Mouse (Mus musculus): ENCODE results near the gene Ctnnbl1.

Ctnnbl1 gene

DNA sequence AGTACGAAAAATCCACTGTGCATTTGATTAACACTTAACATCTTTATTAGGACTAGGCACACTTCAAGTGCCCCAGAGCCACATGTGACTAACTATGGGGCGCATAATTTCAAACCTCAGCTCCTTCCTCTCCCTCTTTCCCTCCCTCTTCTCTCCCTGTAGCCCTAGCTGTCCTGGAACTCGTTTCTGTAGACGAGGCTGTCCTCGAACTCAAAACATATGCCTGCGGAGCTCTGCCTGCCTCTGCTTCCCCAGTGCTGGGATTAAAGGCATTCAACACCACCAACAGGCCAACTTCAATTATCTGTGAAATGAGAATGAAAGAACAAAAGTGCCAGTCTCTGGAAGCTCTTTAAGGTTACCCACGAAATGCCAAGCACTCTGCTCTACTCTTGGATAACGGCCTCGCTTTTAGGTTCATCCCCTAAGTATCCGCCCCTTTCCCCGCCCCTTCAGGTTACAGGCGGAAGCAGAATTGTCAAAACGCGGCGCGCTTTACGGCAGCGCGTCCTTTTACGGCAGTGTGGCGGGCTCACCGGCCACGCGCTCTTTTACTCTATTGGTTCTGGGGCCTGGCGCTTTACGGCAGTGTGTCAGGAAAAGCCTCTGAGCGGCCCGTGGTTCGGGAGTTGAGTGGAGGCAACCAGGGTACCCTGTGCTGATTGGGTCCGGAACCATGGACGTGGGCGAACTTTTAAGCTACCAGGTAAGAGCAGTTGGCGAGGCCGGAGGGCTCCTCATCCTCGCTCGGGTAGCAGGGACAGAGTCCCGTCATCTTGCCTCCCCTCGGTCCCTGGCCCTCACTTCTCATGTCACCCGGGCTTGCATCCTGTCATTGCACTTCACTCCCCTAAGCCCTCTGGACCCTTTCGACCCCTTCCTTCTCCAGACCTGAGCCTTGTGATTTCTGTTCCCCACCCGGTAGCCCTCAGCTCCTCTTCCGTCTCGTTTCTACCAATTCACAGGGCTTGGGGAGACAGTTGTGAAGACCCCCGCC, at the start of gene Ctnnbl1:
TSS of gene Ctnnbl1 (plus strand) at position 548 of the 997 bp plus-strand sequence.
- peak; percentile 62 for DNase-seq (ENCODE audit: extremely low read depth, low read depth, low spot score)

DNA sequence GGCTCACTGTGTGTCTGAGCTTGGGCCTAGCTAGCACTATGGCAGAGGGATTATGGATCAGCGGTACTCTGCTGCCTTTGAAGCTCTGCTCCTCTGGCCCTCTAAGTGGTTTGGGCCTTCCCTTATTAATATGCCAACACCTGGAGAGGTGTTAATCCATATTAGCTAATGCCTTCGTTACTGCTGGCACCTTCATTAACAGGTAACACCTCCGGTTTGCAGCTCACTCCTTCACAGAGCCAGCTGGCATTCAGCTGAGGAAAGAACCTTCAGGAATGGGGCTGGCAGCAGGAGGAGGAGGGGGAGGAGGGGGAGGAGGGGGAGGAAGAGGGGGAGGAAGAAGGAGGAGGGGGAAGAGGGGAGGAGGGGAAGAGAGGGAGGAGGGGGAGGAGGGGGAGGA, 49.7 kb upstream of the Ctnnbl1 start:
- peak; percentile 39 for DNase-seq (ENCODE audit: extremely low read depth, low read depth, low spot score)

DNA sequence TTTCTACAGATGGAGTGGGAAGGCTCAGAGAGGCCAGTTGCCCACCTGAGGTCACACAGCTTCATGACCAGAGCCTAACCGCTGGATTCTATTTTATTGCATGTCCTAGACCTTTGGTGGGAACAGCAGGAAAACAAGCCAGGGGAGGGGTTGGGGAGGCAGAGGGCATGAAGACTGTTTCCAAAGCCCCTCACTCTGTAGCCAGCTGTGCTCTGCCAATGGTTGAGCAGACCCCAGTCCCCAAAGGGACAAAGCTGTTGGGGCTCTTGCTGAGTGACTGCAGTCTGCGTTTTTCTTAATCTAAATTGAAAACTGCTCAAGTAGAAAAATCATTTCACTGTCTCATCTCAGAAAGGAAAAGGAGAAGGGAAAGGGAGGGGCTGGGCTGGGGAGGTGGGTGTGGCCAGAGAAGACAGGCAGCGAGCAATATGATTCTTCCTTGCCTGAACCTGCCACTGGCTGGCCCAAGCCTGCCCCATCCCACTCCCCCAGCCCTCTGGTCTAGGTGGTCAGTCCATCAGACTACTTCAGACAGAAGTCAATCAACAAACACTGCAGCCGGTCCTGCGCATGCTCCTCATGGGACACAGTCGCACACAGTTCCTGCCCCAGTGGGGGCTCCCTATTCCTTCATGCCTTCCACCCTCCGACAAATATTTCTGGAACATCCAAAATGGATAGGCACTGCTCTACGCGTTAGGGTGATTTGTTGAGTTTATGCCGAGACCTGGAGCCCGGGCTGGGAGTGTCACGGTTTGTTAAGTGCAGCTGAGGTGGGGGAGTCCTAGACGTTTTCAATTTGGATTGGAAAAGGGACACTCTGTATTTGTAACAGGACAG, 45.7 kb upstream of the Ctnnbl1 start:
- no peak for DNase-seq (ENCODE audit: extremely low read depth, low read depth, low spot score)

DNA sequence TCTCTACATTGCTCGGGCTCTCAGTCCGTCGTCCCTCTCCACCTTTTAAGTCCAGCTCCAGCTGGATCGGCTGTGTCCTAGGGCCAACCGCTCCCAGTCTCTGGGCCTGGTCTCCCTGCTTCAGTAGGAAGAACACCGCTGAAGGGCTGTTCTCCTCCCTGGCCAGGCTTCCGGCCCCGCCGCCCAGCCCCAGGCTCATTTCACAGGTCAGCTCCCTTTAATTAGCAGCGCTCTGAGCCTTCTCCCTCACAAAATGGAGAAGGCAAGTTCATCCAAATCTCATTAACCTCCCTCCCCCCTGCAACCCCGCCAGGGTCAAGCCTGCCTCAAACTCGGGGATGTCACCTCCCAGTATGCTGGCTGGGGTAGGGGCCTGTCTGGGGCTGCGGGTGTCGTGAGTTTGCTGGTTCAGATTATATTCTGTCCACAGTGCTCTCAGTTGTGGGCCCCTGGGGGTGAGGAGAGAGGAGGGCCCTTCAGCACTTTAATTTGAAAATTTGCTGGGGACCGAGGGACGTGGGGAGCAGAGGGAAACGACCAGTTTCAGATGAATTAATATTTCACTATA, 44.8 kb upstream of the Ctnnbl1 start:
- no peak for DNase-seq (ENCODE audit: extremely low read depth, low read depth, low spot score)

DNA sequence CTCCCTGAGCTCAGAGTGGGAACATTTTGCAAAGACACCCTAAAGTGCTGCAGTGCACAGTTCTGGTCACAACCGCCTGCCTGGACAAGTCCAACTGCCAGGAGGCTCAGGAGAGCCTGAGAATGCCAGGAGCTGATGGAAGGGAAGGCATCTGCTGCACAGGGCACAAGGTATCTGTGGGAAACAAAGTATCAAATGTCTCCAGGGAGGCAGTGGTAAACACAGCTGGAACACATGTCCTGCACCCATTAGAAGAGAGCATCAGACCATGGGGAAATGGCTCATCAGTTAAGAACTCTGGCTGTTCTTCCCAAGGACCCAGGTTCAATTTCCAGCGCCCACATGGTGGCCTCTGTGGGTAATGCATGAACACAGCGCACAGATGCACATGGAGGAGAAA, 43.6 kb upstream of the Ctnnbl1 start:
- DNase-seq (ENCODE audit: extremely low read depth, low read depth, low spot score), result no peak

DNA sequence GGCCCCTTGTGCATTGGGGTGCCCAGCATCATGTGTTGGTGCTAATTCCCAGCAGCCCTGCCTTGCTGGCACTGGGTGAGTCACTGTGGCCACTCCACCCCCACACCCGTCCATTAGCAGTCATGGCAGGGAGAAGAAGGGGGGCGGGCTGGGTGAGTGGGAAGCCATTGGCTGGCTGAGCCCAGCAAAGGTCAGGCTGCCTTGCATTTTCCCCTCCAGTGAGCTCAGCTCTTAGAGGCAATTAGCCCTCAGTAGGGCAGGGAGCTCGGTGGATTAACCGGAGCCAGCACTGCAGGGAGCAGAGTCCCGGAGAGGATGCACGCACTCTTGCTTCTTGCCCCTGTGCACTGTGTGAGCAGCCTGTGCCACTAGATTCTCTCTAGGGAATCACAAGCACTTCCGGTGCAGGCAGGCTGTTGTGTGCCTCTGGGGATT, 40.9 kb upstream of the Ctnnbl1 start:
- DNase-seq (ENCODE audit: extremely low read depth, low read depth, low spot score), result no peak

DNA sequence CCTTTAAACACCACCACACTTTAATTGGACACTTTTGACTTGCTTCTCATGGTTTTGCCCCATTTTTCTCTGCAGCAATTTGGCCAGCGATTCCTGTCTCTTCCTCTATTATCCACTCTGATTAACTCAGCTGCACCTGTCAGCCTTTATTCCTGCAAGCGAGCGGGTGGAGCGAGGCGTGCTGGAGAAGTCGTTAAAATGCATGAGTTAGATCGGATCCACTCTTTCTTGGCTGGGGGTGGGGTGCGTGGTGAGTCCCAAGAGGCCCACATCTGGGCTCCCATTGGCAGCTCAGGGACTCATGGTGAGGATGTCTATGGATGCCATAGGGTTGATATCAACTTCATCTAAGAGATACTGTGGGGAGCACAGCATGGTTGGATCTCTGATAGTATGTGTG, 34.0 kb upstream of the Ctnnbl1 start:
- no peak for DNase-seq (ENCODE audit: extremely low read depth, low read depth, low spot score)

DNA sequence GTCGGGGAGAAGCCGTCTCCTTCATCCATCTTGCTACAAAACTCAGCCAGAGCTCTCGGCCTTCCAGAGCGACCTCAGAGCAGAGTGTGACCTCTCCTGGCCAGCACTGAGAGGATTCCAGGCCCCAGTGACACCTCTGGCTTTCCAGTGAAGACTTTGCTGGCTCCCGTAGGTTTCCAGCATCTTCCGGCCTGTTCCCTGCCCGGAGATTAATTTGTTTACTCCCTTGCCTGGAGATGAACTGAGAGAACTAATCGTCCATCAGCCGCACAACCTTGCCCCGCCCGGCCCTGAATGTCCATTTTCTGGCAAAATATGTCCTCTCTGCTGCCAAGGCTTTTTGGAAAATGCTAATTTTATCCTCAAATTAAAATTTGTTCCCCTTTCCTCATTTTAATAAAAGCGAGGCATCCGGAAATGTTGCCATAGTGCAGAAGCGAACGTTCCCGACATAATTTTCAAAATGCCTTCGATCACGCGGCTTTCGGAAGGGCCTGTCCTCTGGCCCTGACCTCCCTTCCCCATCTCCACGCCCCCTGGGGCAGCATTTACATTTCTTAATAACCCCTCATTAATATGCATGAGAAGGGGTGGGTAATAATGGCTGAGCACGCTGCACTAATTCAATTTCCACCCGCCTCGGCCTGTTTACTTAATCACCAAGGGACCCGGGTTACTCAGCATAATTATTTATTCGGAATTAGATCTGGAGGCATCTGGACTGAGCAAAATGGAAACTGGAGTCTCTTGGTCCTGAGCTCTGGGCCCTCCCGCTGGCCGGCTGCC, 32.0 kb upstream of the Ctnnbl1 start:
- DNase-seq (ENCODE audit: extremely low read depth, low read depth, low spot score), result no peak

DNA sequence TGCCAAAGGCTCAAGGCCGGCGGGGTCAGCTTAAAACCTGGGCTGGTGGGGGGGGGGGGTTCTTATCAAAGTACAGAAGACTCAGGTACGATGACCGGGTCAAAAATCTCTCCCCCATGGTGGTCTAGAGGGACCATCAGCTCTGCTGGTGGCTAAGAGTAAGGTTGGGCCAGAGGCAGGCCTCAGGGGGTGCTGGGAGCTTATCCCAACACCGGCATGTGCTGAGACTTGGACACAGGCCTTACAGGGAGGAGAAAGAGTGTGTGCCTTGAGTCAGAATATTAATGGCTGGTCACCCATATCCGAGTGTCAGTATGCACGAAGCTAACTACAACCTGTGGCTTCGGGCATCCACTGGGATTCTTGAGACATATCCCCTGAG, 31.4 kb upstream of the Ctnnbl1 start:
- no peak for DNase-seq (ENCODE audit: extremely low read depth, low read depth, low spot score)

DNA sequence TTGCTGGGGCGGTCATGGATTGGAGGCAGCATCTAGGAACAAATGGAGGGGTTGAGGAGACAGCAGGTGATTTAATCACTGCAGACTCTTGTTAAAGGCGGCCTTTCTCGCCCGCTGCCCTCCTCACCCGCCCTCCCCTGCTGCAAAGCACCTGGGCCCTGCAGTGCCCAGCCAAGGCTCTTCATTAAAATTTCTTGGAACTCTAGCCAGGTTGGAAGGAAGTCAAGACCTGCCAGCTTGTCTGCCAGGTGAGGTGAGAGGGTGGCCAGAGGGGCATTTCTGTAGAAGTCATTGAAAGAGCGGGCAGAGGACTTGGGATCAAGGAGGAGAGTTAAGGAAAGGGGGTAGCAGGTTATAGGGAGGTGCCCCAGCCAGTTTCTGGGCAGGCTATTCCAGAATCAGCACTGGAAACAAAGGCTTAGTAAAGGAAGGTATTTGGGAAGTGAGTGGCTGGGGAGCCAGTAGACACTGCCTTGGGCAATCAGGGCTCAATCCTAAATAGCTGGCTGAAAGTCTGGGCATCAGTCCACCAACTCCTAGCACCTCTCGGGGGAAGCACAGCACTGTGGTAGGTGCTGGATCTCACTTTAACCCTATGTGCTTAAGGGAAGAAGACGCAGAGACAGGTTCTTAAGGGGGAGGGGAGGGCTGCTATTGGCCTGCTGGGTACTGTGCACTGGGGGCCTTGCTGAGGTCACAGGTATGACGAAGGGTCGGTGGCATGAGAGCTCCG, 29.8 kb upstream of the Ctnnbl1 start:
- DNase-seq (ENCODE audit: extremely low read depth, low read depth, low spot score), result peak; percentile 46

DNA sequence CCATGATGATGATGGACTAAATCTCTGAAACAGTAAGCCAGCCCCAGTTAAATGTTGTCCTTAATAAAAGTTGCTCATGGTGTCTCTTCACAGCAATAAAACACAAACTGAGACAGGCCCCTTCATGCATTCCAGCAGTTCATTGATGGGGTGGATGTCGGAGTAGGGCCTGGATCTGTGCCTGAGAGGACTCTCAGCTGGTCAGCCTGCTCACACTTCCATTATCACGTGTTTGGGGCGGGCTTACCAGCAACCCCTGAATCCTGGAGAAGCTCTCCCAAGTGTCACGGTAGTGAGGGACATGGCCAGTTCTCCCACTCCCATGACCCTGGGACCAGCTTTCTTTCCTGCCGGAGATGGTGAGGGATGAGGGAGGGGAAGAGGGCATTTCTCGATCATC, 24.5 kb upstream of the Ctnnbl1 start:
- no peak for DNase-seq (ENCODE audit: extremely low read depth, low read depth, low spot score)

DNA sequence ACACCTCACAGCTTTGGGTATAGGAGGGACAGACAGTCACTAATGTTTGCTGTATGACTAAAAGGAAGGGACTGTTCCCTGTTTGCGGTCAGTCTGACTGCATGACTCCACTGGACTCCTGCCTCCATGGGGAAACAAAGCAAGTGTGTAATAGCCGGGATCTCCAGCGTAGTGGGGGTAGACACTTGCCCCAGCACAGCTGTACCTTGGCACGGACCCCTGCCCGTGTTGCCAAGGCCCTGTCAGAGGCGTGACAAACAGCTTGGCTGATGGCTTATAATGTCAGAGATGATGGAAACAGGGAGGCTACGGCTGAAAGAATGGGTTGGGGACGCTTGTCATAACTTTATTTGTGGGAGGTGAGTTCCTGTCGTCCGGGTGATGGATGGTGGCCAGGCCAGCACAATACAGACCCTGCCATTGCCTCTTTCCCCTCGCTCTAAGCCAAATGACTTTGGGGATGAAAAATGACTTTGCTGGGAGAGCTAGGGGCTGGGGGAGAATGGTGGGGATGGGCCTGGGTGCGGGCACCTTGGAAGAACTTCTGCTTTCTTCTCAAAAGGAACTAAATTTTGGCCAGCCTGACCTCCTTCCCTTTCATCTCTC, 21.5 kb upstream of the Ctnnbl1 start:
- DNase-seq (ENCODE audit: extremely low read depth, low read depth, low spot score), result no peak

DNA sequence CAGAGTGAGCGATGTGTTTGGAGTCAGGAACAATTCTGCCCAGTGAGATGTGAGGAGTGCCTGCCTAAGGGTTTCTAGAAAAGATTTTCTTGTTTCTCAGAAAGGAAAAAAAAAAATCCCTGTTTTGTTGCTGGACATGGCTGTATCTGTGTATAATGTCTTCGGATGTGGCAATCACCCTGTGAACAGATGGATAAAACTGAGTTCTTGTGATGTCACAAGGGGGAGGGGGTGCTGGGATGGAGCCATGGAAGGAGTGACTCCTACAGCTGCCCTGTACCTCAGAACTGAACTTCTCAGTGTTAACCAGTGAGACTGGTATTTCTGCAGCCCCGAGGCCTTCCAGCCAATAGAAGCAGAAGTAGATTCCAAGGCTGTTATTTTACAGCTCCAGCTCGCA, 18.8 kb upstream of the Ctnnbl1 start:
- DNase-seq (ENCODE audit: extremely low read depth, low read depth, low spot score), result no peak

DNA sequence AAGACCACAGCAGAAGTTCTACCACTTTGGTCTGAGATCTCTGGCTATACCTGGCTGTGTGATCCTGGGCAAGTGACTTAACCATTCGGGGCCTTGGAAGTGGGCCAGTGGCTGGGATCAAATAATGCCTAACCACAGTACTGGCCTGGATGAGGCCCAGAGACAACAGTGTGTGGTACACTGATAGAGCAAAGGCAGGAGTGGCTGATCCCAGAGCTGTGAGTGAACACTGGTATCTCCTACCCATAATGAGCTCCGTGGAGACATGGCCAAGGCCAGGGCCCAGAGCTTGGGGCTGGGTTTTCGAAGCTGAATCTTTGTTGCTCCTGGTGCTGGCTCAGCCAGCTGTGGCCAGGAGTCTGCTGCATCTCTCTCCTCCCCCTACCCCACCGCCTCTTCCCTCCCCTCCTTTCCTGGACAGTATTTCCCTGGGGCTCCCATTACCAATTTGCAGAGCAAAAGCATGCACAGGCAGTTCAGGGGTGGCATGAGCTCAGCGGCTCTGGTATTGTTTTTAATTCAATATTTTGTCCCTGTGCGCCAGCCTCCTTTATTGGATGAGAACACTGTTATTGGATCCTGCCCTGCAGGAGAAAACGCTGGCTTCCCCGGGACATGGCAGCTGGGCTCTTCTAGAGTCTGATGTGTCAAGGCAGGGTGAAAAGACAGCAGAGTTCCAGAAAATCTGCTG, 13.2 kb upstream of the Ctnnbl1 start:
- no peak for DNase-seq (ENCODE audit: extremely low read depth, low read depth, low spot score)

DNA sequence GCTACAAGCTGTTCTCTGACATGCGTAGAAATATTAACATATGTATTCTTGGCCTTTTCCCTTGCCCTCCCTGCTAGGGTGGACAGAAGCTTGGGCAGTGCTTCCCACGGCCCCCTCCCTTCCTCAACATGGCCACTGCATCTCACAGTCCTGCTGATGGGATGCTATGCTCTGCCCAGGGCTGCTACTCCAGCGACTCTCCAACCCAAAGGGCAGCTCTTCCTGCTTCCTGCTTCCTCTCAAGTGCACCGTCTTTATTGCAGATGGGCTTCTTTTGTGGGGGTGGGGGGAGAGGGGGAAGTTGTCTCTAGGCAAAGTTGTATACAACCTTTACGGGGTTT, 12.7 kb upstream of the Ctnnbl1 start:
- no peak for DNase-seq (ENCODE audit: extremely low read depth, low read depth, low spot score)

DNA sequence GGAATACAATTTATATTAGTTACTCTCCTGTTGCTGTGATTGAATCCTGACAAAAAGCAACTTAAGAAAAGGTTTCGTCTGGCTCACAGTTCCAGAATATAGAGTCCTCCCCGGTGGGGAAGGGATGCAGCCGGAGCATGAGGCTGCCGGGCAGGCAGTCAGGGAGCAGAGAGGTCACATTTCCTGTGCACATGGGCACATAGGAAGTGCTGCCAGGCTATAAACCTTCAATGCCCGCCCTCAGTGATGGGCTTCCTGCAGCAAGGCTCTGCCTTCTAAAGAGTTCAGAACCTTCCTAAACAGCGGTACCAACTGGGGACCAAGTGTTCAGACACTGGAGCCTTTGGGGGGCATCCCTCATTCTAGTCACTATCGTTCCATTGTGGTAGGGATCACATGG, 7.4 kb downstream of the Ctnnbl1 start:
- no peak for DNase-seq (ENCODE audit: extremely low read depth, low read depth, low spot score)

DNA sequence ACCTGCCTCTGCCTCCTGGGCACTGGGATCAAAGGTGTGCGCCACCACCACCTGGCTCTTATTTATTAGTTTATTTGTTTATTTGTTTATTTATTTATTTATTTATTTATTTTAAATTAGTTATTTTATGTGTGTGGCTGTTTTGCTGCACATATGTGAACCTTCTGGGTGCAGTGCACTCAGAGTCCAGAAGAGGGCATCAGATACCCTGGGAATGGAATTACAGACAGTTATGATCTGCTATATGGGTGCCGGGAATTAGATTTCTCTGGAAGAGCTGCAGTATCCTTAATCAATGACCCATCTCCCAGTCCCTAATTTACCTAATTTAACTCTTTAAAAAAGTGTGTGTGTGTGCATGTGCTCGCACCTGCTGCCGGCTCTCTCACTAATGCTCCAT, 8.5 kb downstream of the Ctnnbl1 start:
- DNase-seq (ENCODE audit: extremely low read depth, low read depth, low spot score), result no peak

DNA sequence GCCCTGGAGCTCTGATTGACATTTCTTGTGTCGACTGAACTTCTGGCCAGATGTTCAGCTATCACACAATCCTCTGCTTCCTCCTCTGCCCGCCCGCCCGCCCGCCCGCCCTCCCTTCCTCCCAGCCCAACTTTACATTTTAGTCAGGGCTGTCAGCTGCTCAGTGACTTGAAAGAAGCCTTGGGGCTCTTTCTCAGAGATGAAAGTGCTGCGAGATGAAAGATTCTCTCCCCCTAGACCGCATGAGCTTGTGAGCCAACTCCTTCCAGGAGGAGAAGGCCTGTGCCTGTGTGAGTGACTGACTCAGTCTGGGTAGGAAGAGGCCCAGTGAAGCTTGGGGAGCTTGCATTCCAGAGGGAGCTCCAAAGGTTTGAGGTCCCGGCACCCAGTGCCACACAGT, 9.4 kb downstream of the Ctnnbl1 start:
- no peak for DNase-seq (ENCODE audit: extremely low read depth, low read depth, low spot score)

DNA sequence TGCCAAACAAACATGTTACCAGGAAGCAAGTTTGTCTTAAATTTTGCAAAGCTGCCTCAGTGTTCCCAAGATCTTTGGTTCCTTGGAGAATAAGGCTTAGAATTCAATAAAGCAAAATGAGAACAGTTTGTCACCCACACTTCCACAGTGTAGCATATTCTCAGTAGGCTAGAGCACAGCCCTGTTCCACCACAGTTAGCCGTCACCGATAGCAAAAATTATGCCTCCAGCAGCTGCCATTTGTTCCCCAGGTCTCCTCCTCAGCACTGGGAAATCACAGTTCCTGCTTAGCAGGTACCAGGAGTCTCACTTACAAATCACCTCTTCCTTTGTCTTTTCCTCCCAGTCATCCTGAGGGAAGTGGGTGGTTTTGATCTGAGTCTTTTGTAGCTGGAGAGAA, 10.8 kb downstream of the Ctnnbl1 start:
- no peak for DNase-seq (ENCODE audit: extremely low read depth, low read depth, low spot score)

Measured in fat pad, adult 2 months (tissue).